Mouse (Mus musculus) hindbrain, embryonic 13.5 days (tissue): ENCODE results near the gene Pspn. TPM values are rescaled to one million over a fixed set of nuclear protein-coding genes. Genes with fewer than 3 reads are reported as not detected.

Experiments used
- ATAC-seq: fragments of 200-750 bp; cut with Nextera tagmentation; 2 replicates; pipeline ENCODE4 v1.8.0; 2017; ENCODE audit warnings: moderate TSS enrichment; ENCODE audit not compliant: low FRiP score
- H3K27ac ChIP-seq: fragments of 300-500 bp; sonication (generic); 2 replicates; pipeline ENCODE4 v1.5.1; 2015; ENCODE audit warnings: inconsistent platforms, mild to moderate bottlenecking, moderate library complexity
- H3K27me3 ChIP-seq: fragments of 300-500 bp; sonication (generic); 2 replicates; pipeline ENCODE4 v1.6.1; 2015; ENCODE audit warnings: mild to moderate bottlenecking, inconsistent platforms
- H3K36me3 ChIP-seq: fragments of 300-500 bp; sonication (generic); 2 replicates; pipeline ENCODE4 v1.6.1; 2015; ENCODE audit warnings: mild to moderate bottlenecking, inconsistent platforms
- H3K4me1 ChIP-seq: fragments of 300-500 bp; sonication (generic); replicated peaks from 2 replicates; pipeline ENCODE4 v1.6.1; 2015; ENCODE audit warnings: inconsistent platforms
- H3K4me2 ChIP-seq: fragments of 300-500 bp; sonication (generic); 2 replicates; pipeline ENCODE4 v1.6.1; 2015; ENCODE audit warnings: inconsistent platforms, mild to moderate bottlenecking, moderate library complexity
- H3K4me3 ChIP-seq: fragments of 300-500 bp; sonication (generic); 2 replicates; pipeline ENCODE4 v1.5.1; 2015; ENCODE audit warnings: mild to moderate bottlenecking, inconsistent platforms
- H3K9ac ChIP-seq: fragments of 300-500 bp; sonication (generic); 2 replicates; pipeline ENCODE4 v1.6.1; 2015; ENCODE audit warnings: mild to moderate bottlenecking, inconsistent platforms
- H3K9me3 ChIP-seq: fragments of 300-500 bp; sonication (generic); 2 replicates; pipeline ENCODE4 v1.6.1; 2016; ENCODE audit warnings: inconsistent platforms
- WGBS: fragments of 180-500 bp; shearing (Covaris S2); methylation state at CpG from one replicate; pipeline ENCODE4 v1.1.7; 2015; 5-methylcytosine and 5-hydroxymethylcytosine counted together
- polyA plus RNA-seq: library from polyadenylated mRNA; unstranded; fragments of >200 nt; fragmentation: Nextera tagmentation; extraction: Ambion mirVana; gene quantifications from 2 replicates; pipeline ENCODE4 v1.2.1, GENCODE M21; 2015

The Pspn gene
- polyA plus RNA-seq, 1 experiment from 2014 or later = 1.1 TPM

- Histone ChIP-seq H3K27me3 (no peaks in the 10 kb centered on the region), H3K27ac (peak within 1 kb of the TSS; percentile 88), H3K4me2 (peak within 1 kb of the TSS; percentile 69), H3K9ac (peak within 1 kb of the TSS; percentile 84), H3K4me1 (peaks cover 19% of the 10 kb centered on the region), H3K4me3 (peak within 1 kb of the TSS; percentile 69), H3K36me3 (peaks cover 31% of the 10 kb centered on the region), H3K9me3 (no peaks in the 10 kb centered on the region)
- under 1% methylated on average over 52 of the region's 52 CpGs for WGBS
- peak; percentile 97 for ATAC-seq
Observed at GRCm38 (mm10) chr17:56990115-56990746, 9.6 kb downstream of the Pspn start, which contains the start of gene Clpp. TSS of gene Clpp (plus strand) at chr17:56990305.

- WGBS = 3% methylated on average over 25 of the region's 25 CpGs
- Histone ChIP-seq H3K36me3 (peaks cover 25% of the 10 kb centered on the region), H3K4me1 (peaks cover 19% of the 10 kb centered on the region), H3K4me3 (peak overlapping the region; percentile 69), H3K27me3 (no peaks in the 10 kb centered on the region), H3K9ac (peak overlapping the region; percentile 84), H3K27ac (peak overlapping the region; percentile 88), H3K9me3 (no peaks in the 10 kb centered on the region), H3K4me2 (peak overlapping the region; percentile 69)
- peak; percentile 96 for ATAC-seq
Observed at GRCm38 (mm10) chr17:56989467-56990114, 10.2 kb downstream of the Pspn start.

- Histone ChIP-seq H3K27ac (peak overlapping the region; percentile 88), H3K9me3 (no peaks in the 10 kb centered on the region), H3K4me1 (peaks cover 19% of the 10 kb centered on the region), H3K4me3 (peak overlapping the region; percentile 69), H3K36me3 (peaks cover 19% of the 10 kb centered on the region), H3K27me3 (no peaks in the 10 kb centered on the region), H3K4me2 (peak overlapping the region; percentile 69), H3K9ac (peak overlapping the region; percentile 84)
- 73% methylated on average over 7 of the region's 7 CpGs for WGBS
- ATAC-seq = no peak
Observed at GRCm38 (mm10) chr17:56988921-56989430, 10.8 kb downstream of the Pspn start.

- WGBS = 83% methylated on average over 7 of the region's 7 CpGs
- no peaks in the 10 kb centered on the region for H3K27me3 ChIP-seq
- H3K9ac ChIP-seq = no peak overlapping the region
Observed at GRCm38 (mm10) chr17:56988441-56988840, 11.4 kb downstream of the Pspn start.

GRCm38 (mm10) chr17:56986105-56986805, 13.6 kb downstream of the Pspn start:
- H3K4me3 ChIP-seq = no peak overlapping the region
- no peaks in the 10 kb centered on the region for H3K27me3 ChIP-seq
- H3K9ac ChIP-seq = no peak overlapping the region
- no peak overlapping the region for H3K27ac ChIP-seq
- ATAC-seq = no peak
- WGBS = 81% methylated on average over 3 of the region's 3 CpGs
- H3K4me1 ChIP-seq = peaks cover 6% of the 10 kb centered on the region
- no peaks in the 10 kb centered on the region for H3K36me3 ChIP-seq
- H3K4me2 ChIP-seq = no peak overlapping the region
- no peaks in the 10 kb centered on the region for H3K9me3 ChIP-seq

More at GRCm38 (mm10) chr17:56988441-56988840, 11.4 kb downstream of the Pspn start:
- H3K4me1 ChIP-seq = peaks cover 19% of the 10 kb centered on the region
- H3K27ac ChIP-seq = no peak overlapping the region
- peaks cover 13% of the 10 kb centered on the region for H3K36me3 ChIP-seq
- H3K4me3 ChIP-seq = no peak overlapping the region
- no peak overlapping the region for H3K4me2 ChIP-seq
- no peaks in the 10 kb centered on the region for H3K9me3 ChIP-seq
- no peak for ATAC-seq

GRCm38 (mm10) chr17:56985656-56986055, 14.2 kb downstream of the Pspn start:
- Histone ChIP-seq H3K36me3 (no peaks in the 10 kb centered on the region), H3K9ac (no peak overlapping the region), H3K4me3 (no peak overlapping the region), H3K4me1 (peaks cover under 1% of the 10 kb centered on the region; the same call in 1 of the 2 replicates), H3K27me3 (no peaks in the 10 kb centered on the region), H3K27ac (no peak overlapping the region), H3K9me3 (no peaks in the 10 kb centered on the region), H3K4me2 (no peak overlapping the region)
- 84% methylated on average over 3 of the region's 3 CpGs for WGBS
- no peak for ATAC-seq

- H3K9ac ChIP-seq = no peak overlapping the region
- no peaks in the 10 kb centered on the region for H3K4me1 ChIP-seq
- H3K4me2 ChIP-seq = no peak overlapping the region
- no peaks in the 10 kb centered on the region for H3K9me3 ChIP-seq
- H3K36me3 ChIP-seq = no peaks in the 10 kb centered on the region
- no peak overlapping the region for H3K4me3 ChIP-seq
- WGBS = 89% methylated on average over 9 of the region's 9 CpGs
- H3K27ac ChIP-seq = no peak overlapping the region
- H3K27me3 ChIP-seq = no peaks in the 10 kb centered on the region
- ATAC-seq = no peak
Observed at GRCm38 (mm10) chr17:56984886-56985285, 14.9 kb downstream of the Pspn start.

GRCm38 (mm10) chr17:56982013-56982412, 17.8 kb downstream of the Pspn start, which contains the start of gene Acer1:
TSS of gene Acer1 (minus strand) at chr17:56982126.
- Histone ChIP-seq H3K9ac (no peak within 1 kb of the TSS), H3K4me2 (no peak within 1 kb of the TSS), H3K27me3 (no peaks in the 10 kb centered on the region), H3K36me3 (no peaks in the 10 kb centered on the region), H3K27ac (no peak within 1 kb of the TSS), H3K4me3 (no peak within 1 kb of the TSS), H3K4me1 (no peaks in the 10 kb centered on the region), H3K9me3 (no peaks in the 10 kb centered on the region)
- no peak for ATAC-seq
- WGBS = 75% methylated on average over 5 of the region's 5 CpGs

- H3K9me3 ChIP-seq = no peaks in the 10 kb centered on the region
- H3K36me3 ChIP-seq = no peaks in the 10 kb centered on the region
- ATAC-seq = no peak
- H3K4me3 ChIP-seq = no peak overlapping the region
- 83% methylated on average over 7 of the region's 7 CpGs for WGBS
- no peak overlapping the region for H3K27ac ChIP-seq
- no peak overlapping the region for H3K4me2 ChIP-seq
- no peak overlapping the region for H3K9ac ChIP-seq
- no peaks in the 10 kb centered on the region for H3K4me1 ChIP-seq
- no peaks in the 10 kb centered on the region for H3K27me3 ChIP-seq
Observed at GRCm38 (mm10) chr17:56981049-56981448, 18.8 kb downstream of the Pspn start.

GRCm38 (mm10) chr17:56979524-56979923, 20.3 kb downstream of the Pspn start:
- Histone ChIP-seq H3K4me1 (no peaks in the 10 kb centered on the region), H3K36me3 (no peaks in the 10 kb centered on the region), H3K4me2 (no peak overlapping the region), H3K27ac (no peak overlapping the region), H3K9me3 (no peaks in the 10 kb centered on the region), H3K4me3 (no peak overlapping the region), H3K9ac (no peak overlapping the region), H3K27me3 (no peaks in the 10 kb centered on the region)
- ATAC-seq = no peak
- WGBS = 34% methylated on average over 7 of the region's 8 CpGs

GRCm38 (mm10) chr17:56976531-56977390, 23.1 kb downstream of the Pspn start:
- 78% methylated on average over 8 of the region's 8 CpGs for WGBS

More at GRCm38 (mm10) chr17:56976531-56977390, 23.1 kb downstream of the Pspn start:
- no peaks in the 10 kb centered on the region for H3K4me1 ChIP-seq
- H3K4me2 ChIP-seq = no peak overlapping the region
- no peak for ATAC-seq
- no peaks in the 10 kb centered on the region for H3K9me3 ChIP-seq
- H3K27ac ChIP-seq = no peak overlapping the region
- no peaks in the 10 kb centered on the region for H3K36me3 ChIP-seq
- H3K9ac ChIP-seq = no peak overlapping the region
- no peak overlapping the region for H3K4me3 ChIP-seq
- H3K27me3 ChIP-seq = no peaks in the 10 kb centered on the region
